Mouse (Mus musculus) urinary bladder, postnatal 36 days (tissue): ENCODE results near the gene Tmem53.
"Not testable (repeated sequence)": the region's sequence is repeated elsewhere in the genome, so short reads cannot be mapped to it uniquely, and the experiment has no call there.

Source experiments
- DNase-seq, 2 experiments: peaks; one replicate each; pipeline ENCODE4 v3.0.0; 2022; ENCODE audit warnings: low spot score in 2 of 2, mixed read lengths in 1 of 2

The Tmem53 gene

DNA sequence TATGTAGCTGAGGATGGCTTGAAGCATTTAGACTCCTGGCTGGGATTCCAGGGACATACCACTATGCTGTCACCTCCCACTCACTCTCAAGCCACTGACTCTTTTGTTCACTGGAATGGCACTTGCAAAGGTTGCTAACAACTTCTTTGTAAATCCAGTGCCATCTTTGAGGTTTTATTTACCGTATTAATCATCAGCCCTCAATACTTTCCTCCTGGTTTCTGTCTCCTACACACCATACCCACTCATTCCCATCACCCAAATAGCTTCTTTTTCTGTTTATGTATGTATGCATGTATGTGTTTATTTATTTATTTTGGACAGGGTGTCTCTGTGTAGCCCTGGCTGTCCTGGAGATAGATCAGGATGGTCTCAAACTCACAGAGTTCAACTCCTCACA is 769 bp upstream of the Tmem53 start:
- no peak for DNase-seq

DNA sequence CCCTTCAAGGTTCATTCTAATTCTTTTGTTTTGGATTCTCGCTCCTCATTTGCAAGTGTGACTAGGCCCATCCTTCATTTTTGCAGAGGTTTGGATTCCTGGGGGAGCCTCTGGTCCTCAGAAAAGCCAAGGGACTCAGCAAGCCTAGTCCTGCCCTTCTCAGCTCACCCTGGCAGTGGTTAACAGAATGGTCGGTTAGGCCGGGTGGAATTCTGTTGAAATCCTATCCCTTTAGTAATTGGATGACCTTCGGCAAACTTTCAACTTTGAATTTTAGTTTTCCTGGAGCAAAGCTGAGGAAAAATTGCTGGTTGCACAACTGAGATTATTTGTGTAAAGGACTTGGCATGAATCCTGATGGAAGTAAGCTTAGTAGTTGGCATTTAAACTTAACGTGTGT is 600 bp downstream of the Tmem53 start:
- peak; percentile 22 to 38 for DNase-seq

DNA sequence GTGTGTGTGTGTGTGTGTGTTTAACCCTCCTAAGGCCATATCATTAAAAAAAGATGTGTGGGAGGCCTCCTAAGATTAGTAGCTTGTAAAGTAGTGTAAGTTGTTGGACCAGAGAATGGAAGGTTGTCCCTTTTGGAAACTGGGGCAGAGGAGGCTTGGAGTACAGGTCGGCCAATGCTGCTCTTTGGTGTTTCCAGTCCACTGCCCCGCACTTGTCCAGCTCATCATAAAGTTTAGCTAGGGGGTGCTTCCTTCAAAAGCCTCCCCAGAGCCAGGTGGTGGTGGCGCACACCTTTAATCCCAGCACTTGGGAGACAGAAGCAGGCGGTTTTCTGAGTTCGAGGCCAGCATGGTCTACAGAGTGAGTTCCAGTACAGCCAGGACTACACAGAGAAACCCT is 1.0 kb downstream of the Tmem53 start:
- no peak for DNase-seq

DNA sequence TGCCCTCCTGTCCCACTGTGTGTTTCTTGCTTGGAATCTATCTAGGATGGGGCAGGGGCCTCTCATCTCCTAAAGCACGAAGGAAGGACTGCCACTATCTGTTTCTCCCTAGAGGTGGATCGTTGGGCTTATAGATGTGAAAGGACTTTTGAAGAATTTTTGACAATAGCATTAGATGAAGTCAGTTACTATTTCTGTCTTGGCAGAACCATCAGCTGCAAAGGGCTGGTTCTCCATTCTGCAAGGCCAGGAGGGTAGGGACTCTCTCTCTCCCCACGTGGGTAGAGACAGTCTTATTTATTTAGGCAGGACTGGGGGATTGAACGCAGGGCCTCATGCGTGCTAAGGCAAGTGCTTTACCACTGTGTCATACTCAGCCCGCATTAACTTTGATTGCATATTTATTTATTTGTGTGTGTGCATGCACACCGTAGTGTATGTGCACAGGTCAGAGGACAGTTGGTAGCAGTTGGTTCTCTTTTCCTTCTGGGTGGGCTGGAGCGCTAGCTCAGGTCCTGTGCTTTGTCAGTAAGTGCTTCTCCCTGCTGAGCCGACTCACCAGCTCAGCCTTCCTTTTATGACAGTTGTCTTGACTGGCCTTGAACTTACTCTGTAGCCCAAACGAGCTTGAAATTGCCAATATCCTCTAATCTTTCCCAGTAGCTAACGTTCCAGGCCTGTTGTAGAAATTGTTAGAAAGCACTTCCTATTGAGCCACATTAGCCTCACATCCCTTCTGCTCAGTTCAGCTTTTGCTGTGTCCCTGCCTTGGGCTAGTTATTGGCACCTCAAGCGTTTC is 1.7 kb downstream of the Tmem53 start:
- no peak for DNase-seq

DNA sequence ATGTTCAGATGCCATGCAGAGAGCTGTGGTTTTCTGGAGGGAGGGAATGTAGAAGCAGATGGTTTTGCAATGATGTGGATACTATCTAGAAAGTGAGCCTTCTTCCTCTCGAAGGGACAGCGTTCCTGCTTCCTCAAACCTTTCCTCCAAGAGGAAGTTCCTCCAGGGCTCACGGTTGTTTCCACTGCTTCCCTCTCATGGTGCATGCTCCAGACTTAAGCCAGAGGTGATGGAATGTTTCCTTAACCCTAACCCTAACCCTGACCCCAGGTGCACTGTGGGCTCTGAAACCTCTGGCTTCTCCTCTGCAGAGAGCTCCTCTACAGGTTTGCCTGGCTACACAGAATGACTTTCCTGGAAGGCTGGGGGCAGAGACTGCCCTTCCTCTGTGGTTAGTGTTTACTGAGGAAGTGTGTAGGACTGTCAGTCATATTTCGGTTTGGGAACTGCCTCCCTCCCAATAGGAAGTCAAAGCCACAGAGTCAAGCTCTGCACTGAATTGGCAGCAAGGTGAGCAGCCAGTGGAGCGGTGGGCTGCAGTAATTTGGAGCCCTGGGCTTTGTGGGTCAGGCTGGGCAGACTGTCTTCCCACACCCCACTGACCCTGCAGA is 2.4 kb downstream of the Tmem53 start:
- no peak for DNase-seq

DNA sequence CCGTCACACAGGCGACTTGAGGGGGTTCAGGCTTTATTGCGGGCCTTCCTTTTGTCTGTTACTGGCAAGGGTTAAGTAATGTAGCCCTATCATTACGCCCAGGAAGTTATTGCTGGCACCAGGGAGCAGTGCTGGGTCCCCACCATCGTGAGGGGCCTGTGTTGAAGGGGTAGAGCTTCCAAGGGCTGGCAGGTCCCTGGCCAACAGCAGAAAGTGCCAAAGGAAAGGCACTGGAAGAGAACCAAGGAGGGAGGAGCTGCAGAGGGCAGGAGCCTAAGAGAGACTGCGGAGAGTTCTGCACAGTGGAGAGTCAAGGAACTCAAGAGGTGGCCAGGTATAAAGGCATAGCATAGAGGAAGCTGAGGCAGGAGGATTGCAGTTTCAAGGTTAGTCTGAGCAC is 2.9 kb downstream of the Tmem53 start:
- DNase-seq = no peak

DNA sequence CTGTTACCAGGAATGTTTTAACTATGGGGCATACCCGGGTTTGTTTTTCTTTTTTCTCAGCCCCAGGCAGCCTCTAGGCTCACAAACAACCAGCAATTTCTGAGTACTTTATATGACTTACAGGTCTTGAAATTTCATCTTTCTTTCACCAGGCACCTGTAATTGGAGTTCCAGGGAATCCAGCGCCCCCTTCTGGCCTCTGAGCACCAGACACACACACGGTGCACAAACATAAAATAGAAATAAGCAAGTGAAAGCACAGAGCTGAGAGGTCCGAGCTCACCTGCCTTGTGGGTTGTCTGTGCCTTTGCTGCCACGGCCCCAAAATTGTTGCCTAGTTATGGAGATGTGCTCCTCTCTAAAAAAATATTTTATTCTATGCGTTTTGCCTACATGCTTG is 8.2 kb downstream of the Tmem53 start:
- not testable (repeated sequence) for DNase-seq

DNA sequence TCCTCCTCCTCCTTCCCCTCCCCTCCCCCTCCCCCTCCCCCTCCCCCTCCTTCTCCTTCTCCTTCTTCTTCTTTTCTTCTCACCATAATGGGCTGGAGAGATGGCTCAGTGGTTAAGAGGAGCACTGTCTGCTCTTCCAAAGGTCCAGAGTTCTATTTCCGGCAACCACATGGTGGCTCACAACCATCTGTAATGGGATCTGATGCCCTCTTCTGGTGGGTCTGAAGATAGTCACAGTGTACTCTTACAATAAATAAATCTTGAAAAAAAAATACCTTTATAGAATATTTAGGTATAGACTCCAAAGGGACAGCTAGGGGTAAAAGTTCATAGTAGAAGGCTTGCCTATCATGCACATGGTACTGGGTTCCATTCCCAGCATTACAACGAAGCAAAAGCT is 9.5 kb downstream of the Tmem53 start:
- no peak for DNase-seq

DNA sequence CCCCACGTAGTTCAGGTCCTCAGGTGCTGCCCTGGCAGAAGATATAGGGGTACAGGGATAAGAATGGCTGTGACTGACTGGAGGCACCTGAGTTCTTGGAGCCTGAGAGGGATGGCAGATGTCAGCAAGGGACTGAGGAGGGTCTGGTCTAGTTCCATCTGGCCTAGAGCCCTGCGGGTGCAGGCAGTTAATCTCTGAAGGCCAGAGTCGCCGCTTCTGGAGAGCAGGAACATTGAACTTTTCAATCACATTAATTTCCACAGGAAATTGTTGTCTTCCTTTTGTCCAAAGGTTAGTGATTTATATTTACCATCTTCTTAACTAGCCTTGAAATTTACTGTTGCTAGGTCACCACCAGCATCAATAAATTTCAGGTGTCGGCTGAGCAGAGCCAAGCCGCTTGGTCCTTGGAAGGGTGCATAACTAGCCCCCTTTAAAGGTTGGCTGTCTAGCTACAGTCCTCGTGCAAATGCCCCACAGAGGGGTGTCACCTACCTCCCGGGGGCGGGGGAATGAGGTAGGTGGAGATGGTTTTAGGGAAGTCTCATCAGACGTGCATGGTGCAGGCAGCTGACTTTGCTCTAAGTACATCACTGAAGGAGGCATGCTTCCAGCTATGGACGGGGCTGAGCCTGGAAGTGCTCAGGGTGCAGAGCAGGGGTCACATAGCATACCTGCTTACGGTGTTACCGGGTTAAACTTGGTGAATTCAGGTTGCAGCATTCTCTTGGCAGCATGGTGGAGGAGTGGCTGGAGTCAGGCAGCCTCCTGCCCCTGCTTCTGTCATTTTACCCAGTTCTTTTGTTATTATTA is 10.6 kb downstream of the Tmem53 start:
- DNase-seq = no peak

DNA sequence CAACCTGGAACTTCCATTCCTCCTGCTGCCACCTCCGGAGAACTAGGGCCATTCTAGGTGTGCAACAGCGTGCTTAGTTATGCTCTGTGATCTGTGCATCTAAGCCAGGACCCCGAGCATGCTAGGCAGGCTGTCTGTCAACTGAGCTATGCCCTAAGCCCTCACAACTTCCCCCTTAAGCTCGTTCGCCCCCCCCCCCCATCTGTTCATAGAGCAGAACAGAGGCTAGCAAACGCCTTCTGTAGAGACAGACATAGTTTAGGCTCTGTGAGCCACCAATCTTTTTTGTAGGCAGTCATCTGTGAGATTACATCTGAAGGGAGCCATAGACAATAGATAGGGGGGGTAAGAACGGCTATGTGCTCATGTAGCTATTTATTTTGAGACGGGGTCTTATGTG is 11.2 kb downstream of the Tmem53 start:
- DNase-seq = no peak

DNA sequence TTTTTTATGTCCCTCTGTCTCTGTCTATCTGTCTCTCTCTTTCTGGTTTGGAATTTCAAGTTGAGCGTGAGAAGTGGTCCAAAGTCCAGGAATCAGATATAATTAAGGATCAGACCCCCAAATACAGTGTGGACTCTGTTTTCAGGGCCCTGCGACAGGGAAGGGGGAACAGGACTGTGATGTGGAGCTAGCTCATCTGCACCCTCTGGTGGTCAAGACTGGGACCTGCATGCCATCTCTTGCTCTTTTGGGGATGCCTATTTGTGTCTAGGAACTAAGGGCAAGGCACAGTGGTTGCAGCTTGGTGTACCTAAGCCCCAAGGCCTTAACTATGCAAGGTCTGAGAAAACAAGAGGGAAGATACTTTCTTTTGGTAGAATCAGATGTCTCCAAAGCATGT is 15.5 kb downstream of the Tmem53 start:
- peak; percentile 56 to 72 for DNase-seq

DNA sequence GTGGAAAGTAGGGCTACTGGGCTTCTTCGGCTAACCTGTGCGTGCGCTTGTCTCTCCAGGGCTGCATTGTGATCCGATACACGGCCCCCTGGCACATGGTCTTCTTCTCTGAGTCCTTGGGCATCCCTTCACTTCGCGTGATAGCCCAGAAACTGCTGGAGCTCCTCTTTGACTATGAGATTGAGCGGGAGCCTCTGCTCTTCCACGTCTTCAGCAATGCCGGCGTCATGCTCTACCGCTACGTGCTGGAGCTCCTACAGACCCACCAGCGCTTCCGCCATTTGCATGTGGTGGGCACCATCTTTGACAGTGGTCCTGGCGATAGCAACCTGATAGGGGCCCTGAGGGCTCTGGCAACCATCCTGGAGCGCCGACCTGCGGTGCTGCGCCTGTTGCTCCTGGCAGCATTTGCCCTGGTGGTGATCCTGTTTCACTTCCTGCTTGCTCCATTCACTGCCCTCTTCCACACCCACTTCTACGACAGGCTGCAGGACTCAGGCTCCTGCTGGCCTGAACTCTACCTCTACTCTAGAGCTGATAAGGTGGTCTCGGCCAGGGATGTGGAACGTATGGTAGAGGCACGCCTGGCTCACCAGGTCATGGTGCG is 16.2 kb downstream of the Tmem53 start:
- no peak for DNase-seq

DNA sequence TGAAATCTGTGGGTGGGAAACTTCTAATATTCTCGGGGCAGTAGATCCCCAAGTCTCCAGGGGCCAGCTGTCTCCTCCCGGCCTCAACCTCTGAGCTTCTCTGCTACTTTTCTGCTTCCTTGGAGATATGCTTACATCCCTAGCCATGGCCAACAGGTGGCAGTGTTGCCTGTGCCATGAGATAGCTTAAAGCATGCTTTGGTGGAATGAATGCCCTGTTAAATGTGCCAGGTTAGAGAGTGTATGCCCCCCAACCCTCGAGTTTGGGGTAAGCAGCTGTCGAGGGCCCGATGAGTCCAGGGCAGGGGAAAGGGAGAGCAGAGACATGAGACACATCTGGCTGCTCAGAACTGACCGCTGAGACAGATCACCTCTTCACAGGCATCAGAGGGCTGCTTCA is 18.5 kb downstream of the Tmem53 start:
- DNase-seq = peak; percentile 65 to 72

DNA sequence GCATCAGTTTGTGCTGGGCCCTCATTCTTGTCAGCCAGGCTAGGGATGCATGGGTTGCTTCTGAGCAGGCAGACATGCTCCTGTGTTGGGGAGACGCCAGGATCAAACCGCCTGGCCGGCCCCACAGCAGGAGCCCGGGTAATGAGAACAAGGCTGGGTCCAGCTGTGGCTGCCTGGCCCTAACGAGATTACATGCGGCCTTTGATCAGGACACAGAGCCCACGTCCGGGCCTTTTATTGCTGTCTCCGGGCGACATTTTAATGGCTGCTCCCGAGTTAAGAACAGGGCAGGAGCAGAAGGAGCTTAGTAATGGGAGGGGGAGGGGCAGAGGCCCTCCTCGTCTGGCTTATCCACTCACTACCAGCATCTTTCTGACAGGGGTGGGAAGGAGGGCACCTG is 20.7 kb downstream of the Tmem53 start:
- DNase-seq = no peak

DNA sequence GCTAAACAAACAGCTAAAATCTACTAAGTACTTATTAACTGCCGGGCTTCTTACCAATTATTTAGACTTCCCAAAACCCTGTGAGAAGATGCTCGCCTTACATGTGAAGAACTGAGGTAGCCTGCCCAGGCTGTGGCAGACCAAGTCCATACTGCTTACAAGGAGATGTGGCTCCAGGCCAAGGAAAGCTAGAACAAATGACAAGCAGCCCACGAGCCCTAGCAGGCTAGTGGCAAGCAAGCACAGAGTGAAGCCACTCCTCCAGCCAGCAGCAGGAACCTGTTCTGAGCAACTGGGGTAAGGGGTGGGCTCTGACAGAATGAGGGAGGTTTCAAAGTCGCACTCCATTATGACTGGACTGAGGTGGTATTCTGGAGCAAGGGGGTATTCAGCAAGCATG is 23.0 kb downstream of the Tmem53 start:
- no peak for DNase-seq

DNA sequence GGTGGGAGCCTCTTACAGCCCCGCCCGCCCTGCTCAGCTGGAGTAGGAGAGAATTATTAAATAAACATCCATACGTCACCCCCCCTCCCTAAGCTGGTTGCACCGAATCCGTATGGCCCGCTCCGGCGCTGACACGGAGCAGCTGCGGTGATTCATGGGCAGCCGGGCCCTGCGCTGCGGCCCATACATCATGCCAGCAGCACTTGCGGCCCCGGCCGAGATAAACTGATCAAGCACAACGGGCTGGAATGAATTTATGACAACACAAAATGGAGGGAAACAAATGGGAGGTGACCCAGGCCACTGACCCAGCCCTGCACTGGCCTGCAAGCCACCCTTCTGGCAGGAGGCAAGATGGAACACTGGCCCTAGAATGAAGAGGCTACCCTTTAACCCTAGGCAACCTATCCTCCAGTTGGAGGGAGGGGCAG is 24.5 kb downstream of the Tmem53 start:
- no peak for DNase-seq

DNA sequence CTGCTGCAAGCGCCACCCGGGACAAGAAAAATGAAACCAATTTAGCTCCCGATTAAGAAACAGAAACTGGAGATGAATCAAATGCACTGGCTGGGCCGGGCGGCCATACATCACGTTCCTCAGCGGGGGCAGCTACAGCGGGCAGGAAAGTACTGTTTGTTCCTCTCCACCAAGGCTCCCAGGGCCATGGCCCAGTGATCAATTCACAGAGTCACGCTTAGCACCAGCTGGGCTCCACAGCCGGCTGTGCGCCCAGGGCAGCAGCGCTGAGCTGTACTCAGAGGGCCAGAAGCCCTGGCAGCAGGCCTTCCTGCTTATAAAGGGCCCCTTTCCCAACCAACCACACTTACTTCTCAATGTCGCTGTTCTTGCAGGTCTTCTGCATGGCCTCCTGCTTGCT is 25.3 kb downstream of the Tmem53 start:
- DNase-seq = no peak

DNA sequence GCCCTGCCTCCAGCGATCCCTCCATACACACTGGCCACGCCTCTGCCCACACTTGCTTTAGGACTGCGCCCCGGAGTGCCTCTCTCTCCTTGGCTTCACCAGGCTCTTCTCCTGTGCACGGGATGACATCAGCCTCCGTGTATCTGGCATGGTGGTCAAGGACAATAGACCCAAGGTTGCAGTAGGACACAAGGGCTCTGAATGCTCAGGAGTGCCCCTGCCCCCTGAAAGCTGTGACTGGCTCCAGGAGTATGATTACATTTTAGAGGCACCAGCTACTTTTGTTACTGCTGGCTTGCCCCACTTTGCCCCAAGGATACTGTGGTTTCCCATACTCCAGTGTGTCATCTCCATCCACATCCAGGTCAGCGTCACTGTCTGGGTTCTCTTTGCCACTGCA is 25.9 kb downstream of the Tmem53 start:
- DNase-seq = no peak

DNA sequence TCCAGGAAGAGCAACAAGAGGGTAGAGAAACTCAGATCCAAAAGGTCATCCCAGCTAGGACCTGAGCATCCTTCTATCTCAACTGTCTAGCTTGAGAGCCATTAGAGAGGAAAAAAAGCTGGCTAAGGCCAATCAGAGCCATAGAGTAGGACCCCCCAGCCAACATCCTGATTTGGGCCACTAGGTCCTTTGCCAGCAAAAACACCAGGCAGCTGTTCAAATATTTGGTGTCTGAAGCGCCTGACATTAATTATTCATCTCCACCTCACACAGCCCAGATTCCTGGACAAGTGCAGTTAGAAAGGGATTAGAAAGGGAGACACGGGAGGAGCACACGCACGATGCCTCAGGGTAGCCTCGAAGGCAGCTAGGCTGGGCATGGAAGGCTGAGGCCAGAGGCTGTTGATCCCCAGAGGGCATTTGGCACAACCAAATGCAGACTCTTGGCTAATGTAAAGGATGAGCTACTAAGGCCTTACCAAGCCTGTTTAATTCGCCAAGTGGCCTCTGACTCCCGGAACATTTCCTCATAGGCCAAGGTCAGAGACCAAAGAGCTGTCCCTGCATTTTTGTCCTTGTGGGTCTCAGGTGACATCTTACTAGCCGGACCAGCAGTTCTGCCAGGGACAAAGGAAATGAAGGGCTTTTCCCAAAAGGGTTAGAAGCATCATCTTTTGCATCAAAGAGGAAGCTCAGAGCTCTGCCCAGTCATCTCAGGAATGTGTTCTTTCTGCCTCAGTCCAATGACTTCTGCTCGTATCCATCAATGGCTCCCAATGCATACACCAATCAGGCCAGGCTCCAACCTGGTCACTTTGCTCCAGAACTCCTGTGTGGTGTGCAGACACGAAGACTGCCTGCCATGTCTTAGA is 26.9 kb downstream of the Tmem53 start:
- DNase-seq = no peak

DNA sequence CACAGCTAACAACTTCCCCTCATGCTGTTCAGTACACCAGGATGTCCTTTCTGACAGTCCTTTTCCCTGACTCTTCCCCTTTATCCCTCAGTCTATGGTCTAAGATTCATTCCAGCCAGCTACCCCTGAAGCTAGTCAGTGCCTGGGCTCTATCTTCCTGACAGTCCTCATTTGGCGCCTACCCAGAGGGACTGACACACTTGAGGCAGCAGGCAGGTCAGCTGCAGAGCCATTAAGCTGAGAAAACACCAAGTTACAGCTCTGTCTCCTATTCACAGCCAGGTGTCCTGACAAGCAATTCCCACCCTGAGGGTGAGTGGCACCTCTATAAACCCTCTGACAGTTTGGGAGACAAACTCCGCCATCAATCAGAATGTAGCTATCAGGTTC is 27.5 kb downstream of the Tmem53 start:
- no peak for DNase-seq

DNA sequence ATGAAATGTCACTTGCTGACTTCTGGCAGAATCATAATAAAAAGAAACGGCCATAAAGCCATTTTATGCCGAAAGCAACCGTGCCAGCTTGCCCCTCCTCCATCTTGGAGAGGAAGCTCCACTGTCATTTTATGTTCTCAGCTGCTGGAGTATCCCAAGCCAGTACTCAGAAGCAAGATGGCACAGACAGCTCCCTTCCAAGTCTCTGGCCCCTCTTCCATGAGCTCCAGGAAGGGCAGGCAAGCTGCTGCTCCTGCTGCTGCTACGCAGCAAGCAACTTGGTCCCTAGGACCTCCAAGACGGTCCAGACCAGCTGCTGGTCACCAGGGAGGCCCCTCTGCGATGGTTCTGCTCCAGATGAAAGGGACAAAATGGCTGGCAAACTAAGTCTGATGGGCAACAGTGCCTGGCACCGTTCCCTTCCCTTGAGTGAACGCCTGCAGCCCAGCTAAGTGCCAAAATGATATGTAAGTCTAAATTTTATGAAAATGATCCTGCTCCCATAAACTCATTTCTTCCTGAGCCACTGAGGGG is 28.7 kb downstream of the Tmem53 start:
- DNase-seq = no peak
